In genomic region chr2:173253761-173254662, GRCm38 (mm10) we compare ENCODE assay signal across 8 mouse cellular contexts. TPM values are rescaled to one million over a fixed set of nuclear protein-coding genes. Genes with fewer than 3 reads are reported as not detected.
DNase-seq lines count a peak whose midpoint lies in the region; ATAC-seq lines count a peak whose summit lies in the region.

No protein-coding gene starts in this region.

- peak overlapping the region; percentile 25; the same call in 1 of the 2 replicates for H3K9ac ChIP-seq in heart, embryonic 14.5 days (ENCODE audit: low read length)
- peak overlapping the region; percentile 30; the same call in 1 of the 2 replicates for H3K9ac ChIP-seq in forebrain, embryonic 12.5 days
- no peak overlapping the region; the same call in 1 of the 2 replicates for H3K9ac ChIP-seq in midbrain, embryonic 16.5 days (ENCODE audit: low read depth, low read length)

- H3K27me3 ChIP-seq in heart, embryonic 14.5 days (ENCODE audit: control insufficient read depth, insufficient read depth, low read length) = no peaks in the 10 kb centered on the region
- 0 out of 2 replicates have a peak, but pooled peaks cover 3% of the 10 kb centered on the region for H3K27me3 ChIP-seq in forebrain, embryonic 12.5 days
- H3K27me3 ChIP-seq in midbrain, embryonic 16.5 days (ENCODE audit: control insufficient read depth, insufficient read depth, low read depth, low read length) = no peaks in the 10 kb centered on the region

- no peaks in the 10 kb centered on the region for H3K36me3 ChIP-seq in heart, embryonic 14.5 days (ENCODE audit: control insufficient read depth, insufficient read depth, low read length)
- no peaks in the 10 kb centered on the region for H3K36me3 ChIP-seq in forebrain, embryonic 12.5 days (replicated peaks)
- H3K36me3 ChIP-seq in midbrain, embryonic 16.5 days (ENCODE audit: control insufficient read depth, insufficient read depth, low read length) = no peaks in the 10 kb centered on the region

- H3K27ac ChIP-seq in heart, embryonic 14.5 days (replicated peaks in 1 of 2; ENCODE audit: control insufficient read depth in 1 of 2, insufficient read depth in 1 of 2, low read depth in 2 of 2, low read length in 2 of 2) = 0 out of 4 replicates have a peak overlapping the region, but pooled peaks of 1 of the 2 experiments have one; percentile 37
- H3K27ac ChIP-seq in forebrain, embryonic 12.5 days = peak overlapping the region; percentile 80
- peak overlapping the region; percentile 64 for H3K27ac ChIP-seq in midbrain, embryonic 16.5 days (ENCODE audit: low read length)

- H3K9me3 ChIP-seq in heart, embryonic 14.5 days (ENCODE audit: control insufficient read depth, low read length) = no peaks in the 10 kb centered on the region
- no peaks in the 10 kb centered on the region for H3K9me3 ChIP-seq in forebrain, embryonic 12.5 days
- no peaks in the 10 kb centered on the region for H3K9me3 ChIP-seq in midbrain, embryonic 16.5 days (replicated peaks; ENCODE audit: control insufficient read depth, low read length, poor library complexity, severe bottlenecking)

- no peak overlapping the region for H3K4me3 ChIP-seq in heart, embryonic 14.5 days (ENCODE audit: control insufficient read depth in 1 of 2, insufficient read depth in 1 of 2, low read depth in 1 of 2, low read length in 2 of 2)
- no peak overlapping the region for H3K4me3 ChIP-seq in forebrain, embryonic 12.5 days (replicated peaks)
- H3K4me3 ChIP-seq in midbrain, embryonic 16.5 days (ENCODE audit: low read depth, low read length) = no peak overlapping the region

- no peak for DNase-seq in heart, adult 18-20 months
- peak; percentile 78 to 80 for DNase-seq in kidney, adult 8-10 months
- no peak for DNase-seq in urinary bladder, postnatal 4 days (ENCODE audit: low spot score in 2 of 2)
- DNase-seq in right cerebral cortex, postnatal 36 days (ENCODE audit: low spot score in 2 of 2) = no peak

- whole genome bisulfite sequencing in heart, embryonic 14.5 days = 46% methylated on average over 26 of the region's 26 CpGs
- 9% methylated on average over 26 of the region's 26 CpGs for WGBS in forebrain, embryonic 12.5 days
- WGBS in midbrain, embryonic 16.5 days = 14% methylated on average over 26 of the region's 26 CpGs

- peak overlapping the region; percentile 20 for H3K4me2 ChIP-seq in heart, embryonic 14.5 days (ENCODE audit: low read length)
- peak overlapping the region; percentile 36 for H3K4me2 ChIP-seq in forebrain, embryonic 12.5 days
- H3K4me2 ChIP-seq in midbrain, embryonic 16.5 days (ENCODE audit: low read length) = peak overlapping the region; percentile 40

- ATAC-seq in heart, embryonic 14.5 days (ENCODE audit: insufficient number of reproducible peaks, insufficient read depth, low FRiP score, low read depth) = no peak
- ATAC-seq in forebrain, embryonic 12.5 days (ENCODE audit: low FRiP score) = peak; percentile 47
- ATAC-seq in midbrain, embryonic 16.5 days = no peak
- ATAC-seq in CD4-positive, CD25-positive, alpha-beta regulatory T cell, adult 4 months = no peak

- peaks cover 87 to 100% of the 10 kb centered on the region in 2 experiments for H3K4me1 ChIP-seq in heart, embryonic 14.5 days (ENCODE audit: control insufficient read depth in 2 of 2, insufficient read depth in 2 of 2, low read length in 2 of 2)
- H3K4me1 ChIP-seq in forebrain, embryonic 12.5 days = peaks cover 97% of the 10 kb centered on the region
- peaks cover 69% of the 10 kb centered on the region for H3K4me1 ChIP-seq in midbrain, embryonic 16.5 days (ENCODE audit: control insufficient read depth, insufficient read depth, low read length)

RNA-seq across cellular contexts. Expression of gene Pmepa1, which starts 22.3 kb away (rescaled TPM):
- polyA plus RNA-seq in heart, embryonic 14.5 days (2014; fragmentation: Nextera tagmentation; extraction: Ambion mirVana) = 5.3 and 6.5 TPM in 2 replicates
- 10 to 100 TPM; 25.8 to 28.1 TPM for total RNA-seq in heart, adult 18-20 months (2021)
- polyA plus RNA-seq in forebrain, embryonic 12.5 days (2016; fragmentation: Nextera tagmentation; extraction: Ambion mirVana) = 3.7 and 4.7 TPM in 2 replicates
- polyA plus RNA-seq in midbrain, embryonic 16.5 days (2015; fragmentation: Nextera tagmentation; extraction: Ambion mirVana) = 3.4 and 4.5 TPM in 2 replicates
- polyA plus RNA-seq in CD4-positive, CD25-positive, alpha-beta regulatory T cell, adult 4 months (2017; shearing (Covaris generic)) = 10 to 100 TPM; 10.4 to 12.7 TPM

RNA-seq across cellular contexts. Expression of gene Zbp1, which starts 35.3 kb away (rescaled TPM):
- polyA plus RNA-seq in heart, embryonic 14.5 days (2014; fragmentation: Nextera tagmentation; extraction: Ambion mirVana) = 1.2 TPM in 1 of 2 replicates, not detected in the other
- 1 to 10 TPM in 1 of 2 experiments, under 1 TPM in 1; 0.90 to 1.3 TPM for total RNA-seq in heart, adult 18-20 months (2021)
- polyA plus RNA-seq in forebrain, embryonic 12.5 days (2016; fragmentation: Nextera tagmentation; extraction: Ambion mirVana) = 0.34 TPM in 1 of 2 replicates, not detected in the other
- 0.30 TPM in 1 of 2 replicates, not detected in the other for polyA plus RNA-seq in midbrain, embryonic 16.5 days (2015; fragmentation: Nextera tagmentation; extraction: Ambion mirVana)
- polyA plus RNA-seq in CD4-positive, CD25-positive, alpha-beta regulatory T cell, adult 4 months (2017; shearing (Covaris generic)) = 100 to 1,000 TPM in 1 of 2 experiments, 10 to 100 TPM in 1; 85.2 to 140 TPM

Comparison
In these comparisons a context has a peak if more than half of its experiments do, and no peak if none do; other contexts are left out.
1. DNase-seq: peak in kidney, adult 8-10 months (2 of 2); none in heart, adult 18-20 months (0 of 2), urinary bladder, postnatal 4 days (0 of 2) and right cerebral cortex, postnatal 36 days (0 of 2).
2. RNA of gene Zbp1, which starts 35.3 kb away (polyA plus RNA-seq): 85.2 to 140 TPM in CD4-positive, CD25-positive, alpha-beta regulatory T cell, adult 4 months; 0.34 TPM in forebrain, embryonic 12.5 days, 1.2 TPM in heart, embryonic 14.5 days and 0.30 TPM in midbrain, embryonic 16.5 days; every median in the first group is over 10 times any median in the second.
3. Peak in every context shown above with its lines, with median percentiles within 50 percentile points of each other: H3K4me2 ChIP-seq.